Mouse (Mus musculus) heart, postnatal 36 days (tissue): ENCODE results near the gene Ntn4. TPM values are rescaled to one million over a fixed set of nuclear protein-coding genes. Genes with fewer than 3 reads are reported as not detected.

Experiments used
- DNase-seq, 2 experiments: peaks; one replicate each; pipeline ENCODE4 v3.0.0; 2021 to 2022
- intact Hi-C: fragments of 180-260 bp; cut with DNase I; formaldehyde crosslinking; loops from one replicate; pipeline ENCODE4 v1.15.1; 2025
- total RNA-seq, 2 experiments: library from RNA; stranded (reverse); gene quantifications; 2 replicates each; pipeline ENCODE4 v1.2.3; 2021

Ntn4 gene
- 10 to 100 TPM; 12.5 to 13.7 TPM for total RNA-seq

DNA sequence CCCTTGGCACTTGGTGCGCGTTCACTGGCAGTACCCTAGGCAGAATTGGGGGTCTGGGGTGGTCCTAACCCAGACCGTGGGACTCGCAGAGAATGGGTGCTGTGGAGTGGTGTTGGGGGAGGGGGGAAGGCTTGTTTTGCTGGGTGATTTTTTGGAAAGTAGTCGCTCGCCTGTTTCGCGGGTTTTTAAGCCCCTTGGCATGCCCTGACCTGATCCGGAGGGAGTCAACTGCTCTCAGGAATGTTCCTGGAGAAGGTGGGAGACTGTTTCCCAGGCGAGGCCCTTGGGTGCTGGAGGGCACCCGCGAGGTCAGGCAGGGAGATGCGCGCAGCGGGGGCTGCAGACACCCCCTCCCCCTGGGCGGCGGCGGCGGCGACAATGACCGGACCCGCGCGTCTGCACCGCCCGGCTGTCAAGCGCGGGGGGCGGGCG, at the start of gene Ntn4:
TSS of gene Ntn4 (plus strand) at position 161 of the 432 bp plus-strand sequence.
- DNase-seq = no peak
- intact Hi-C loops = loop anchor here (5.0 kb wide), 1 partner anchor 62 kb away; no protein-coding TSS in a partner anchor

DNA sequence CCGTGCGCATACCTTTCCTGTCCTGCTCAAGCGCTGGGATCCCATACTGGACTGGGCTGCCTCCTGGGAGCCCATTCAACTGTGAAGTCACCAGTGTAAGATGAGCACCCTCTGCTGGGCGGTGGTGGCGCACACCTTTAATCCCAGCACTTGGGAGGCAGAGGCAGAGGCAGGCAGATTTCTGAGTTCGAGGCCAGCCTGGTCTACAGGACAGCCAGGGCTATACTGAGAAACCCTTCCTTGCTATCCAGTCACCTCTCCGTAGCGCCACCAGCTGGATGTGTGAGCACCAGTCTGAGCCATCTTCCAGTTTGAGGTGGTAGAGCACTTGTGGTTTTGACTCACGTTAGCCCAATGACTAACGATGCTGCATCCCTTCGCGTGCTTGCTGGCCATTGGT, 48.0 kb upstream of the Ntn4 start:
- peak in 1 of 2 experiments; percentile 11 for DNase-seq
- intact Hi-C loops = loop anchor here (10.0 kb wide), 1 partner anchor 522 kb away; no protein-coding TSS in a partner anchor

DNA sequence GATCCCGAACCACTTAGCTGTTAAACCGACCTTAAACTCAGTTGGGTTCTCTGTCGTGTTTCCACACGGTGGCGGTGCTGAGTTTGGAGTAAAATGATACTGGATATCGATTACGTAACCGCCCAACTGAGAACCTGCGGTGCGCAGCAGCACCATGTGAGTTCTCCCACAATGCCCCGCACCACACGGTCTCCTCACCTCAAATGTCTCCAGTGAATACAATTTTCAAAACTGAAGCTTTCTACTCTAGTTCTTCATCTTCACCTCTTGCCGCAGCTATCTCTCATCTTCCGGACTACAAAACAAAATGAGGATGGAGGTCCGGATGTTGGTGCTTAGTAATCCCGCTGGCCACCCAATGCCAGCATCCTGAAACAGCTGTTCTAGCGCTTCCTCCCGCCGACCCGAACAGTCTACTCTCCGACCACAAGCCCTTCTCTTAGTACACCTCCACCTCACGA, 46.4 kb upstream of the Ntn4 start:
- peak; percentile 81 to 87 for DNase-seq
- intact Hi-C loops = loop anchor here (1.0 to 10.0 kb wide), 3 partner anchors 183 to 521 kb away; no protein-coding TSS in a partner anchor

DNA sequence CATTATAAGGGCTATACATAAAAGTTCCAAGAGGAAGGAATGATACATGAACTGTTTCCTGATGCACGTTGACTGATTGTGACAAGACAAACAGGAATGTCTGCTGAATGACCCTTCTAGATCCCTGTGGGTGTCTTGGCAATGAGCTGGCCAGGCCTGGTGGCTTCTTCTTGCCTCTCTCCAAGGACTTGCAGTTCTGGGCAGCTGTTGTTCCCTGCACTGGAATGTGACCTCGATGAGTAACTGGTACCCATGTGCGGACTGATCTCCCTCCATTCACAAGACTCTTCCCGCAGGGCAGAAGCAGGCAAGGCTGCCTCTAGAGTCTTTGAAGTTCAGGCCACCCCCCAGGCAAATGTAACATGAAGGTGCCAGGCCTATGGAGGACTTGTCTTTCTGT, 44.6 kb upstream of the Ntn4 start:
- intact Hi-C loops = loop anchor here (10.0 kb wide), 1 partner anchor 519 kb away; no protein-coding TSS in a partner anchor
- no peak for DNase-seq

DNA sequence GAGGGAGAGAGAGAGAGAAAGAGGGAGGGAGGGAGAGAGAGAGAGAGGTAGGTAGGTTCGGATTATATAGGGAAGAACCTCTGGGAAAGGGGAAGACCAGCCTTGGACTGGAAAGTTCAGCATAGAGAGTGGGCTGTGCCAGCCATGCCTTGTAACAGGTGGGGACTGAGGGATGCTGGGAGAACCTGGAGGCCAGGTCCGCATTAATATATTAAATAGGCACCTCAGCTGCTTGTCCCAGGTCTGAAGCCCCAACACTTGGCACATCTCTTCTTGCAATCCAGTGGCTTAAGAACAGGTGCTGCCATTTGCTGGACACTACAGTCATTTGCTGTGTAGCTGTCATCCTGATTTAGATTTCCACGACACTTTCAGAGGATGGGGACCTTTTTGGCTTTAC, 43.8 kb upstream of the Ntn4 start:
- no peak for DNase-seq
- intact Hi-C loops = loop anchor here (10.0 kb wide), 1 partner anchor 518 kb away; no protein-coding TSS in a partner anchor

DNA sequence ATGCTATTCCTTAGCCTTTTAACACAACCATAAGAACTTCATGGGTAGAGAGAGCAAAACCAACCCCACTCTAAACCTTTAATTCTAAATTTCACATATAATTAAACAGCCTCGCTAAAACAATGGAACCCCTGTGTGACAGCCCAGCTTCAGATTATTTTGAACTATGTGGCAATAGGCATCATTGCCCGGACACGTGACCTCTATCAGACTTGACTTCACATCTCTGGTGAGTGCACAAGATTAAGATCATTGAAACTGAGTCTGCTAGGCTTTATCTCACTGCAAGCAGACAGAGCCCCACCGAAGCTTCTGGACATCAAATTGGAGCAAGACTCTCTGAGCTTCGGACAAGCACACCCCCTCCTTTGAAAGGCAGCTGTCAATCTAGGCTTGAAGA, 38.2 kb upstream of the Ntn4 start:
- intact Hi-C loops = no loop called here
- no peak for DNase-seq

DNA sequence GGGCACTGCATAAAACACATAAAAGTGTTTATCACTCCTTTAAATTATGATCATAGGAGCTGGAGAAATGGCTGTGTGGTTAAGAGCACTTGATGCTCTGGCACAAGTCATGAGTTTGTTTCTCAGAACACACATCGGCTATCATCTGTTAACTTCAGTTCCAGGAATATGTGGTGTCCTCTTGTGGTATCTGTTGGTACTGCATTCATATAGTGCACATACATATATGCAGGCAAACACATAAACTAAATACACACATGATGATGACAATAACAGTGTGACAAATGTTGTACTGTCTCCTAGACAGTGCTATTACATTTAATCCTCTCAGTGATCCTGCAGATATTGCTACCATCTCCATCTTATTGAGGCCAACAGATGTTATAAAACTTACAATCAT, 37.2 kb upstream of the Ntn4 start:
- intact Hi-C loops = no loop called here

DNA sequence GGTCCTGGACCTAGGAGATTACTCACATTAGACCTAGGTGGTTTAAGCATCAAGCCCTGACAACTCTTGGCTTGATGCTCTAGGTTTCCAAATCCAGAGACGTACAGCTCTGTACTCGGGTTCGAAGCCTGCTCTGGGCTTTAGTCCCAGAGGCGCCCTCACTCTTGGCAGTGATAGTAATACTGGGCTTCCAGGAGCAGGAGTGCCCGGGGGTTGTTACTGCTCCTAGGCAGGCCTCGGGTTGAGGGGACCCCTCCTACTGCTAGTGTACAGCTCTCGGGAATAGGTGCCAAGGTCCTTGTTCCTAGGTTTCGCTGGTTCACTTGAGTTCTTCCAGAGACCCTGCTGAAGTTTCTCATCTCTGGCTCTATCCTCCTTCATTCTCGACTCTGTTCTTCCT, 34.2 kb upstream of the Ntn4 start:
- intact Hi-C loops = no loop called here
- no peak for DNase-seq

More for the DNA sequence above, 37.2 kb upstream of the Ntn4 start:
- no peak for DNase-seq

DNA sequence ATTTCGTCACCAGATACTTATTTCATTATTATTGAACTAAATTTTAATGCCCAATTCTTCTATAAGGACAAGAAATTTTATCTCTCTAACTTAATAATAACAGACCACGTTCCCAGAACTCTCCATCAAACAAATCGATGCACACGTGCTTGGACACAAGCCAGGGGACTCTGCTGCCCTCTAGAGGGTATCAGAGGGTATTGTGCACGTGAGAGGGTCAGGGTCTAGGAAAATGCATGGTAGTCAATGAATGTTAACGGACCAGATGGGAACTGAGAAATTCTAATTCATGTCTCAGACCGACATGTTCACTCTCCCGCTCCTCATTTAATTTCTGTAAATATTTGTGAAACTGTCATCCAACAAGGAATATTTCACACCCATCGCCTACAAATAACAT, 32.4 kb upstream of the Ntn4 start:
- intact Hi-C loops = no loop called here
- DNase-seq = no peak

DNA sequence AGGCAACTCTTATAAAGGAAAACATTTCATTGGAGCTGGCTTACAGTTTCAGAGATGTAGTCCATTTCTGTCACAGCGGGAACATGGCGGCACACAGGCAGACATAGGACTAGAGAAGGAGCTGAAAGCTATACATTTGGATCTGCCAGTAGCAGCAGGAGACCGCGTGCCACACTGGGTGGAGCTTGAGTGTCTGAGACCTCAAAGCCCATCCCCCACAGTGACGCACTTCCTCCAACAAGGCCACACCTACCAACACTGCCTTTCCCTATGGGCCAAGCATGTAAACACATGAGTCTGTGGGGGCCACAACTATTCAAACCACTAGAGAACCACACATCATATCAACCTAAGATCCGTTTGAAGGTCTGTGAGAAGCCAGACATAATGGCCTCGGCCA, 31.2 kb upstream of the Ntn4 start:
- DNase-seq = no peak
- intact Hi-C loops = no loop called here

DNA sequence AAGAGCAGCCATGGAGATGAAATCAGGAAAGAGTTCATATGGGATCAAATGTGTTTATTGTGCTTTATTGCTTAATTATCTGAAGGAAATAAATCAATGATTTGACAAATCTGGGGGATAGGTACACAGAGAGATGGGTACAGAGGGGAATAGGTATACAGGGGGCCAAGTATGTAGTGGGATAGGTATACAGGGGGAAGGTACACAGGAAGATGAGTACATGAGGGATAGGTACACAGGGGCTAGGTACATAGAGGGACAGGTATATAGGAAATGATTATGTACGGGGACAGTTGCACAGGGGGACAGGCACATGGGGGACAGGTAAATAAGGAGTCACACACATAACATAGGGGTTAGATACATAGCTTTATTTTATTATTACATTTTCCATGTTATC, 29.6 kb upstream of the Ntn4 start:
- DNase-seq = no peak
- intact Hi-C loops = loop anchor here (1.0 to 5.0 kb wide), 3 partner anchors 152 to 201 kb away; no protein-coding TSS in a partner anchor

DNA sequence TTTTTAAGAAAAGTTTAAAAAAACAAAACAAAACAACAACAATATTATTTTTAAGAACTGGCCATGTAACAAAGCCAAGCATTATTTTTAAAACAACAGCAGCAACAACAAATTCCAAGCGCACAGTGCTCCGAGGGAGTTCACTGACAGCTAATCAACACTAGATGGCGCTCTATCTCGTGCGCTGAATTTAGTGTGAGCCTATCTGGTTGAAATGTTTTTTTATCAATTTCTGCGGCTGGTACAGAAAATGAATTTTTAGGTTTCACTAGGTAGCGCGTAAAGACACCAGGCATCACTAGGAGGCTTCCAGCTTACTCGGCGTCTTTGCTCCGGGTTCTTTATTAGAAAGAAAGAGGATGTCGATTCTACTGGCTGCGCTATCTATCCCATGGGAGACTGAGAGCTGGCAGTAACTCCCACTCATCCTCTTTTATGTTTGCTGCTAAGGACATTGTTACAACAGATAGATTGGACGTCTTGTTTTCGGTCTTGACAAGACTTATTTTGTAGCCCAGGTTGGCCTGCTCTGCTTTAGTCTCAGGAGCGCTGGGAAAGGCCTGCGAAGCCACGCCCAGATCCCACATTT, 29.0 kb upstream of the Ntn4 start:
- intact Hi-C loops = loop anchor here (1.0 to 5.0 kb wide), 3 partner anchors 151 to 201 kb away; no protein-coding TSS in a partner anchor
- DNase-seq = peak; percentile 25 to 44

DNA sequence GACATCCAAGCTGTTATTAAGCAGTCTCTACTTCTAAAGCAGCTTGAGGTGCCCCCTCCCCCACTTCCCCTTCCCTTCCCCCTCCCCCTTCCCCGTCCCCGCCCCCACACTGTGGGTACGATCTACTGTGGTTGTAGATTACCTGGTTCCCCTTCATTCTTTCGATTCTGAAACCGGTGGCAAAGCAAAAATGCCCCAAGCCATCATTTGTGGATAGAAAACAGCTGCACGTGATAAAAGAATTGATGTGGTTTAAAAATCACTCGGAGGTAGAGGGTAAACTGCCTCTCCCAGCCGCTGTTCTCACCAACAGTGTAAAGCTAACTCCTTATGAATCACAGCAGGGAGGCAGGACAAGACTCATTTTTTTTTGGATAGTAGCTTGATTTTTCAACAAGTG, 25.6 kb upstream of the Ntn4 start:
- intact Hi-C loops = loop anchor here (5.0 kb wide), 1 partner anchor 197 kb away; no protein-coding TSS in a partner anchor
- no peak for DNase-seq

DNA sequence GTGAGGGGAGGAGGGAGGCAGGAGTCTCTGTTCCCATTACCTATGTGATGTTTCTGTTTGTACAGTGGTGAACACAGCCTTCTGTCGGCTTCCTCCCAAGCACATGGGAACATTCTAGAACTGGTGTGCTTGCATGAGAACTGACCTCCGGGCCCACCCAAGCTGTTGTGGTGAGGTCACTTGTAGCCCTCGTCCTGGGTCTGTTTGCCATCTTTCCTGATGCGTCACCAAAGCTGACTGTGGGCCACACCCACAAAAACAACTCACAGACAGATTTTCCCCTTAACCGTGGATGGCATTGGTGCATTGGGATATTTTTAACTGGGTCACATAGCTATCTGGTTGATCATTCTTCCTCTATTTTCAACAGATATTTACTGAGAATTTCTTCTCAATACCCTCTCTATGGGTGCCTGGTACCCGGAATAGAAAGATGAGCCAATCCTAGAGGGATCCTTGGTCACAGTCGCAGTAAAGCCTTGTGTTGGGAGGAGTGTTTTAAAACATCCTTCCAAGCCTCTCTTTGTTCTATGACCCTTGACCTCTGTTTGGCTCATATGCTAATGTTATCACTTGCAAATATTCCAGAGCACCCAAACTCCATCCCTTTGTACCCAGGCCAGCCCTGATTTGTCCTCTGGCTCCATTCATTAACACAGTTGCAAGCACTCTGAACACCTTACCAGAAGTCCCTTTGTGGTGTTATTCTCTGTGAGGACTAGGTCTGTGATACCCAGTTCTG, 19.9 kb upstream of the Ntn4 start:
- DNase-seq = no peak

DNA sequence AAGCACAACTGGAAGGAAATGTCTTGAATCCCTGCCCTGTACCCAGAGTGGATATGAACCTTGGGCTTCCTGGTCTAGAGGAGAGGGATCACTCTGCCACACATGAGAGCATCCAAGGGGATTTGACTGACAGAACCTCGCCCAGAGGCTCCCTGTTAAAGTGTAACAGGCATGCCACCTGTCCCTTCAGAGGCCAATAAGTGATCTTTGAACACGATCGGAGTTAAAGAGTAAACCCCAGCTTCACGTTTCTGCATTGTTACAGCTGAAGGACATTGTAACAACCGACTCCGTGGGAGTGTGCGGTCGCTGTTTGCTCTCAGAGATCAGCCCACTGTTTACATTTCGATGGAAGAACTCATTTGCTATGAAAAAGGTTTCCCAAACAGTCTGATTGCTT, 16.8 kb upstream of the Ntn4 start:
- intact Hi-C loops = no loop called here
- DNase-seq = no peak

More for the DNA sequence above, 19.9 kb upstream of the Ntn4 start:
- intact Hi-C loops = no loop called here

DNA sequence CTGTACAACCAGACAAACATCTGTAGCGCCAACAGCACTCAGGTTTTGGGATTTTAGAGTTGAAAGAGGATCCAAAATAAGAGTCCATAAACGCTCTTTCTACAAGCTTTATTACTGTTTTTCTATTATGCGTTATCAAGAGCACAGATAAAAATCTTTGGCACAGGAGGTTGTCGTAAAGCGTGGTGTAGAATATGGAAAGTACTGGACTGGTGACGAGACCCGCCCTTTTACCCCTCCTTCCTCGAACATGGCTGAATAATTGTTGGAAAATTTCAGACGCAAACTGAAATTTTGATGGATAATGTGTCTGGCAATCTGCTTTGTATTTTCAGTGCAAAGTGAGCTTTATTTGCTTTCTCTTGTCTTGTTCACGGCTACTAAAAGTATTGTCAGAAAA, 16.3 kb upstream of the Ntn4 start:
- intact Hi-C loops = no loop called here
- DNase-seq = no peak

DNA sequence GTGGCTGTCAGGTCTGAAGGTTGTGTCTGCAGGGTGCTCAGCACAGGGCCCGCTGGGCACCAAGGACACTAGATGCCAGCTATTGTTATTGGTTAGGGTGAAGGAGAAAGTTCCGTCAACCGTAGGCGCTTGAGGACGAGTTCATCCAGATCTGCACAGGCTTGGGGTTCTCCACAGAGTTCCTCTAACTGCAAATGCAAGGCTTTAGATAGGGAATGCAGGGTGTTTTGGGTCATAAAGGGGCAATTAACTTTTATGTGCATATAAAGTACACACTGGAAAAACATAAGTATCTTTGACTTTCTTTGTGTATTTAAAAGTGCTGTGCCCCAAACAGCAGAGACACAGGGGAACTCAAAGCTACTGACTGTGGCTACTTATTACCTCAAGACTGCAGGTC, 10.2 kb upstream of the Ntn4 start:
- intact Hi-C loops = no loop called here
- DNase-seq = no peak

DNA sequence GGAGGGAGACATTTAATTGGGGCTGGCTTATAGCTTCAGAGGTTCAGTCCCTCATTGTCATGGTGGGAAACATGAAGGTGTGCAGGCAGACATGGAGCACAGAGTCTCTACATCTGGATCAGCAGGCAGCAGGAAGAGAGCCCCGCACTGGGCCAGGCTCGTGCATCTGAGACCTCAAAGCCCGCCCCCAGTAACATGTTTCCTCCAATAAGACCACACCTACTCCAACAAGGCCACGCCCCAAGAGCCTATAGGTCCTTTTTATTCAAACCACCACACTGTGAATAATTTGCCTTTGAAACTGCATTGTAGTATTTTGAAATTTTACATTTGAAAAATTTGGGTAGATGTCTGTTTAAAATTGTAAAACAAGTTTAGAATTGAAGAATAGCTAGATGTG, 8.4 kb upstream of the Ntn4 start:
- no peak for DNase-seq
- intact Hi-C loops = no loop called here

DNA sequence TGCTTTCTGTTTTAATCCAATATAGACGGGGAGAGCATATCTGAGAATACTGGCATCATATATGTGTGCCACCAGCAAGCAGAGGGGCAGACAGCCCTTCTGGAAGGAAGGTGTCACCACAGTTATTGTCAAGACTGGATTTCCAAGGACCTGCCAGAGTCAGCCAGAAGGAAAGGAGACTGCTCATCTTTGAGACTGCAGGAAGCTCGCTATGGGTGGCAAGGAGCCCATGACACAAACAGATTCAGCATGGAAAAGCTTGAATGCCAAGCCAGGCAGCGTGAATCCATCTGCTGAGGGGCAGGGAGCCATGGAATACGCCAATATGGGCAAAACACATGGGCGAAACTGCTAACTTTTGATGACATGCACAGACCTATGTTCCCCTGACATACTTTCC, 6.9 kb upstream of the Ntn4 start:
- intact Hi-C loops = no loop called here
- DNase-seq = no peak

DNA sequence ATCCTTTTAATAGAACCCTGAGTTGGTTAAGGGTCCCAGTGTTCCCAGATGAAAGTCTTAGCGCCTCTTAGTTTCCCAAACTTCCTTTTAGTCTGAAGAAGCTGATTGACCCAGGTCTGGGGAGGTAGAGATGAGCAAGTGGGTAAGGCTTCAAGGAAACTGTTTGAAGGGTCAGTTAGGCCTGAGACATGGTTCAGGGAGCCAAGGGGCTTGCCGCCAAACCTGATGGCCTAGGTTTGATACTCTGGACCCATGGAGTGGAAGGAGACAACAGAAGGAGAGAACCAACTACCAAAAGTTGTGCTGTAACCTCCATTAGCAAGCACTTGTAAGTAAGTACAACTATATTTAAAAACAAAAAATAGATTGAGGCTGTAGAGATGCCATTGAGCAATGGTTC, 6.5 kb upstream of the Ntn4 start:
- DNase-seq = no peak
- intact Hi-C loops = no loop called here

DNA sequence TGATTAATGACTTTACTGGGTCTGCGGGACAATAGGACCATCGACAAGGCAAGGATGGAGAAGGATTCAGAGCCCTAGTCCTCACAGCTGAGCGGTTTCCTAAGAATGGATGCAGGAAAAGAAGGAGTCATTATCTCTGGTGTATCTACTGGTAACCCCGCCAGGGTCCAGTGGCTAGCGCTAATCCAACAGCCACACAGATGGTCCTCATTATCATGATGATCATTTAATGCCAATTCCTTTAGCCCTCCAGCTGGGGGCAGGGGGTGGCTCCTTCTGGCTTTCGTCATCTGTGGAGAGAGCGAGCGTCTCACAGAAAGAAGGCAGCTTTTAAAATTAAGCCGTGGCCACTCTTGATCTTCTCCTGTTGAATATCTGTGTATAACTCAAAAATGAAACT, 4.5 kb upstream of the Ntn4 start:
- intact Hi-C loops = no loop called here
- DNase-seq = no peak
